Mouse (Mus musculus) heart, embryonic 15.5 days (tissue): Measurements from ENCODE around the gene Rita1. TPM values are rescaled to one million over a fixed set of nuclear protein-coding genes. Genes with fewer than 3 reads are reported as not detected.

Source experiments
- ATAC-seq: fragments of 200-750 bp; cut with Nextera tagmentation; replicated peaks from 2 replicates; pipeline ENCODE4 v1.8.0; 2017; ENCODE audit warnings: low read depth, moderate TSS enrichment; ENCODE audit not compliant: insufficient number of reproducible peaks, insufficient read depth, low FRiP score
- H3K27ac ChIP-seq: fragments of 300-500 bp; sonication (generic); 2 replicates; pipeline ENCODE4 v1.5.1; 2015; ENCODE audit warnings: mild to moderate bottlenecking, inconsistent platforms
- H3K27me3 ChIP-seq: fragments of 300-500 bp; sonication (generic); 2 replicates; pipeline ENCODE4 v1.6.1; 2015; ENCODE audit warnings: inconsistent platforms
- H3K36me3 ChIP-seq: fragments of 300-500 bp; sonication (generic); 2 replicates; pipeline ENCODE4 v1.6.1; 2015; ENCODE audit warnings: mild to moderate bottlenecking, inconsistent platforms
- H3K4me1 ChIP-seq: fragments of 300-500 bp; sonication (generic); replicated peaks from 2 replicates; pipeline ENCODE4 v1.6.1; 2015; ENCODE audit warnings: inconsistent platforms
- H3K4me2 ChIP-seq: fragments of 300-500 bp; sonication (generic); 2 replicates; pipeline ENCODE4 v1.6.1; 2015; ENCODE audit warnings: inconsistent platforms, mild to moderate bottlenecking, moderate library complexity
- H3K4me3 ChIP-seq: fragments of 300-500 bp; sonication (generic); 2 replicates; pipeline ENCODE4 v1.5.1; 2015; ENCODE audit warnings: mild to moderate bottlenecking, inconsistent platforms
- H3K9ac ChIP-seq: fragments of 300-500 bp; sonication (generic); 2 replicates; pipeline ENCODE4 v1.6.1; 2015; ENCODE audit warnings: mild to moderate bottlenecking, inconsistent platforms
- H3K9me3 ChIP-seq: fragments of 300-500 bp; sonication (generic); replicated peaks from 2 replicates; pipeline ENCODE4 v1.6.1; 2016; ENCODE audit warnings: inconsistent platforms
- whole genome bisulfite sequencing: fragments of 180-500 bp; shearing (Covaris S2); methylation state at CpG from one replicate; pipeline ENCODE4 v1.1.7; 2015; ENCODE audit warnings: mixed read lengths; 5-methylcytosine and 5-hydroxymethylcytosine counted together
- polyA plus RNA-seq: library from polyadenylated mRNA; unstranded; fragments of >200 nt; fragmentation: Nextera tagmentation; extraction: Ambion mirVana; gene quantifications from 2 replicates; pipeline ENCODE4 v1.2.1, GENCODE M21; 2015

Gene Rita1
- polyA plus RNA-seq, 1 experiment from 2014 or later: 12.7 TPM

DNA sequence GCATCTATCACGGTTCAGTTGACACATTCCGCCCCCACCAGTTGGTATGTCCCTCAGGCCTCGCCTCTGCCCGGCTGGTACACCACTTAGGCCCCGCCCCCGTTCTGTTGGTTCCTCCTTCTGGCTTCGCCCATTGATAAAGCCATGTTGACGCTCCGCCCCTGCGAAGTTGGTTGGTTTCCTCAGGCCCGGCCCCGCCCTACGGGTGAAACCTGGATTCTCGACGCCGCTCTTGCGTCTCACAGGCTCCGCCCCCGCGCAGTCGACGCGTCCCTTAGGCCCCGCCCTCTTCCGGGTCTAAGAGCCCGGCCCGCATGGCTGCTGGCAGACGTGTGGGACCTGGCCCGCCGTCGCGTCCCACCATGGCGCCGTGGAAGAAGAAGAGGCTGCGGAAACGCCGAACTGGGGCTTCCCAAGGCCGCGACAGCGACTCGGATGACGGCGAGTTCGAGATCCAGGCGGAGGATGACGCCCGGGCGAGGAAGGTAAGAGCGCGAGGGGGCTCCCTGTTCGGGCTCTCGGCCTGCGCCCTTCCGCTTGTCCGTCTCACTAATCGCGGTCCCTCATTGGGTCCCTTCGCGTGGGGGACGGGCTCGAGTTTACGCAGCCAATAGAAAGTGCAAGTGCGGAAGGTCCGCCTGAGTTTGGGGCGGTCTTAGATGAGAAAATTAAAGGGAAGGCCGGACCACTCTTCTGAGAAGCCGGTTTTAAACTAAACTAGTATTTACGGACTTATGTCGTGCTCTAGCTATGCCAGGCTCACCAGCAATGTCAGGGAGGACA is 624 bp upstream of the Rita1 start:
- Histone ChIP-seq H3K9me3 (no peaks in the 10 kb centered on the region), H3K4me3 (peak overlapping the region; percentile 67), H3K27me3 (no peaks in the 10 kb centered on the region), H3K36me3 (peaks cover 19% of the 10 kb centered on the region; the same call in 1 of the 2 replicates), H3K27ac (peak overlapping the region; percentile 84), H3K4me2 (peak overlapping the region; percentile 85), H3K9ac (peak overlapping the region; percentile 64), H3K4me1 (peaks cover 16% of the 10 kb centered on the region)
- ATAC-seq: peak; percentile 92
- under 1% methylated on average over 69 of the region's 69 CpGs for WGBS

DNA sequence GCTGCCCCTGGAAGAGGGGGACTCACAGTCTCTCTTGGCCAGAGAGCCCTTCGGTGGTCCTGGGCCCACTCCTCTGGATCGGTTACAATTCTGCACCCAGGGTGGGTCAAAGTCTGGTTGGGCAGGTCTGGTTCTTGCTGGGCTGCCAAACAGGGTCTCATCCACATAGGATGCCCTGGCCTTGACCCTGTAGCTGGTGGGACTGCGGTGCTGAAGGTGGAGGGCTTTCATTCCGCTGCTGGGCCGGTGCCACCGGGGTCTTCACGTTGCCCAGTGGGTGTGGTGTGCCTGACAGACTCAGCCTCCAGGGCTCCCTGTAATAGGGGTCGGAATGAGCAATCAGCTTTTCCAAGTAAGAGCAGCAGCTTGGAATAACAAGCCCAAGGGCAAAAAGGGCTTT is 973 bp downstream of the Rita1 start:
- Histone ChIP-seq H3K4me1 (peaks cover 16% of the 10 kb centered on the region), H3K9me3 (no peaks in the 10 kb centered on the region), H3K4me3 (peak overlapping the region; percentile 67), H3K27ac (peak overlapping the region; percentile 81; the same call in 1 of the 2 replicates), H3K4me2 (peak overlapping the region; percentile 85), H3K9ac (peak overlapping the region; percentile 64), H3K36me3 (peaks cover 6% of the 10 kb centered on the region; the same call in 1 of the 2 replicates), H3K27me3 (no peaks in the 10 kb centered on the region)
- WGBS: 48% methylated on average over 8 of the region's 8 CpGs
- no peak for ATAC-seq

DNA sequence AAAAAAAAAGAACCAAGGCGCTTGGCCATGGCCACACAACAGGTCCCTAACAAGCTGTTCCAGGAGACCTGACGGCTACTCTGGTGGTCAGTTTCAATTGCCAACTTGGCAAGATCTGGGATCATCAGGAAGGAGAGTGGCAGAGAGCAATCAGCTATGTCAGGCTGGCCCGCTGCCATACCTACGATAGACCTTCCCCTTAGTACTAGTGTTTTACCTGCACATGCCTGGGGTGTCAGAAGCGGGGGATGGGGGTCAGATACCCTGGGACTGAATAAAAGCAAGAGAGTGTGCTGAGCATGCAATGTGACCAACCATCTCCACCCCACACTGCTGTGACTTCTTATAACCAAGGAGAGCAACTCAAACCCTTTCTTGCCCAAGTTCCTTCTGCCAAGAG is 1.5 kb downstream of the Rita1 start:
- WGBS: 85% methylated on average over 5 of the region's 5 CpGs
- Histone ChIP-seq H3K4me2 (peak overlapping the region; percentile 85), H3K9ac (peak overlapping the region; percentile 64; the same call in 1 of the 2 replicates), H3K36me3 (0 out of 2 replicates have a peak, but pooled peaks cover 2% of the 10 kb centered on the region), H3K27ac (no peak overlapping the region), H3K9me3 (no peaks in the 10 kb centered on the region), H3K4me3 (peak overlapping the region; percentile 67; the same call in 1 of the 2 replicates), H3K27me3 (no peaks in the 10 kb centered on the region), H3K4me1 (peaks cover 16% of the 10 kb centered on the region)
- ATAC-seq: no peak

DNA sequence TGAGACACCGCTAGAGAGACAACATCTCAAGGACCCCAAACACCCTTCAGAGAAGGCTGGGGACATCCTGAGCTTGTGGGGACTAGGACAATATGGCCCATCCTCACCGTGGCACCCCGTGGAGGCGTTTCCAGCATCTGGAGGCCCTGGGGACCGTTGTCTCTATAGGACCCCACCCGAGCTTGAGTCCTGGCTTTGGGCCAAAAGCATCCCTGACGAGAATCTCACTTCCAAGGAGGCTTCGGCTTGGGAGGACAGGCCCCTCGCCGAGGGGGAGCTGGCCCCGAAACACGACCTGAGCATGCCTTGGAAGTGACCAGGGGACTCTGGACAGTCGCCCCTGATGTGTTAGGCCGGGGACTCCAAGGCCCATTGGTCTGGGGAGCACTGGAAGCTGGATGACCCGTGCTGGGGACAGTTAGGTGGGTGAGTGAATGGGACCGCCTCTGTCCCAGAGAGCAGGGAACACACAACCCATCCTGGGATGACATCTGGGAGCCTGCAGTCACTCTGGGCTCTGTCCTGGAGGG is 3.1 kb downstream of the Rita1 start:
- Histone ChIP-seq H3K4me1 (peaks cover 21% of the 10 kb centered on the region), H3K27ac (no peak overlapping the region), H3K36me3 (no peaks in the 10 kb centered on the region), H3K9ac (no peak overlapping the region), H3K9me3 (no peaks in the 10 kb centered on the region), H3K4me3 (no peak overlapping the region), H3K4me2 (no peak overlapping the region), H3K27me3 (no peaks in the 10 kb centered on the region)
- ATAC-seq: no peak
- WGBS: 79% methylated on average over 16 of the region's 16 CpGs

DNA sequence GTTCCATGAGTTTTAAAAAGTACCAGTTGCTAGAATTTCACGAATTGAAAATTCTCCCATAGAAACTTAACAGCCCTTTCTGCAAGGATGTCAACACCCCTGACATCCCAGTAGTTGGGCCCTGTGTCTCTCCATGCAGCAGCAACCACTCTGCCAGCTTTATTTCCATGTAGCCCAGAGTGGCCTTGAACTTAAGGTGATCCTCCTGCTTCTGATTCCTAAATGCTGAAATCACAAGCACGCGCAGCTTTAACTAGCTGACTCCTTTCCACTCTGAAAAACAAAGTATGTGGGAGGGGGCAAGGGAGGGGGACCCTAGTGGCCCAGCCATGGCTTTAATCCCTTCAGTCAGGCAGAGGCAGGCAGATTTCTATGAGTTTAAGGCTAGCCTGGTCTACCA is 5.1 kb downstream of the Rita1 start:
- H3K27me3 ChIP-seq: no peaks in the 10 kb centered on the region
- no peak overlapping the region for H3K4me3 ChIP-seq
- 74% methylated on average over 3 of the region's 3 CpGs for WGBS

DNA sequence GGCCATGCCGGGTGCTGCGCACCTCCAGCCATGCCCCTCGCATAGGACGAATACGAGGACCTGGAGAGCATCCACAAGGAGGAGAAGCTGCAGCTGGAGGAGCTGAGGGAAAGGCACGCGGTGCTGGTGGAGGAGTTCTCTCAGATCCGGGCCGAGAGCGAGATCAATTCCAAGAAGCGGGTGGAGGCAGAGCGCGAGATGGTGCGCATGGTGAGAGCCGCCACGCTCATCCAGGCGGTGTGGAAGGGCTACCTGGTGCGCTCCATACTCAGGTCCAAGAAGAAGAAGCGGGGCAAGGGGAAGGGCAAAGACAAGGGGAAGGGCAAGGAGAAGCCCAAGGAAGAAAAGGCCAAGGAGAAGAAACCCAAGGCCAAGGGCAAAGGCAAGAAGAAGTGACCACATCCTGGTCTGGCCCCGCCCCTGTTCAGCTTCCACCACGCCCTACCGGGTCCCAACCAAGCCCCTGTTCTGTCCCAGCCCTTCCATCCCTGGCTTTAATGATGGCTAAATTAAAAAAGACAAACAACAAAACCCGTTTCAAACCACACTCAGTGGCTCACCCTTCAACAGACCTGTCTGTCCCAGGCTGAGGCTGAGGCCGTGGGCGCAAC is 5.7 kb downstream of the Rita1 start:
- Histone ChIP-seq H3K4me2 (no peak overlapping the region), H3K36me3 (no peaks in the 10 kb centered on the region), H3K9me3 (no peaks in the 10 kb centered on the region), H3K27me3 (no peaks in the 10 kb centered on the region), H3K27ac (no peak overlapping the region), H3K9ac (no peak overlapping the region), H3K4me1 (peaks cover 14% of the 10 kb centered on the region), H3K4me3 (no peak overlapping the region)
- ATAC-seq: no peak
- 70% methylated on average over 25 of the region's 25 CpGs for WGBS

More for the DNA sequence above, 5.1 kb downstream of the Rita1 start:
- no peak overlapping the region for H3K9ac ChIP-seq
- no peaks in the 10 kb centered on the region for H3K9me3 ChIP-seq
- ATAC-seq: no peak
- H3K4me1 ChIP-seq: peaks cover 16% of the 10 kb centered on the region
- no peak overlapping the region for H3K27ac ChIP-seq
- no peak overlapping the region for H3K4me2 ChIP-seq
- H3K36me3 ChIP-seq: no peaks in the 10 kb centered on the region

DNA sequence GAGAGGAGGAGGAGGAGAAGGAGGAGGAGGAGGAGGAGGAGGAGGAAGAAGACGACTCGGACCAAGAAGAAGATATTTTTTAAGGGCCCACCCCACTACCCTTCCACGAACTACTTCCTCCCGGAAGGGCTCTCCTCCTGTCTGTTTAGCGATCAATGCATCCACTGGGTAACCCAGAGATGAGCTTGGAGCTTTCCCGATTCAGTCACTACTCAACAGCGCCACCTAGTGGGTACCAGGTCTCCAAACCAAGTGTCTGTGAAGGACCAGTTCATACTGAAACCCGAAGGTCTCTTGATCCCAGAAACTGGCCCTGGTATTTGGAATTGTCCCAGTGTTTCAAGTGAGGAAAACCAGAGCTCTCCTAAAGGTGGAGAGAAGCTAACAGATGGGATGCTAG is 6.7 kb downstream of the Rita1 start:
- Histone ChIP-seq H3K4me1 (peaks cover 12% of the 10 kb centered on the region), H3K9ac (no peak overlapping the region), H3K36me3 (no peaks in the 10 kb centered on the region), H3K4me2 (peak overlapping the region; percentile 58), H3K27ac (no peak overlapping the region), H3K9me3 (no peaks in the 10 kb centered on the region), H3K27me3 (no peaks in the 10 kb centered on the region), H3K4me3 (peak overlapping the region; percentile 41)
- WGBS: 3% methylated on average over 8 of the region's 8 CpGs
- ATAC-seq: peak; percentile 63

DNA sequence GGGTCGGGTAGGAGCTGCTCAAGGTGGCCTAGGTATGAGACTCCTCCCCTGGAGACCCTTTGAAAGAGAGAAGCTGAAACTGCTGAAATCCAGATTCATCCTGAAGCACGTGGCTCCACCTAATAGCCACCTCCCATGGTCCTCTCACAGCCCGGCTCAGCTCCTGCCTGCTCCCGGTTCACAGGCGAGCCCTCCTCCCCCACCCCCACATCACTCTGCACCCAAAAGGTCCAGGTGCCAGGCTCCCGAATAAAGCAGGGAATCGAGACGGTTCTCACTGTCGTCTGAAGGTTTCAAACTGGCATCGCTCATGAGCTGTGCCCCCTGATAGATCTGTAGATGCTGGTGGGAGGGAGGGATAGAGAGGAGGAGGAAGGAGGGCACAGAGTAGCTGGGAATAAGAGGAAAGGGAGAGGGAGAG is 7.1 kb downstream of the Rita1 start:
- Histone ChIP-seq H3K4me1 (peaks cover 17% of the 10 kb centered on the region), H3K9me3 (no peaks in the 10 kb centered on the region), H3K27ac (no peak overlapping the region), H3K36me3 (no peaks in the 10 kb centered on the region), H3K4me2 (peak overlapping the region; percentile 58), H3K4me3 (peak overlapping the region; percentile 41), H3K27me3 (0 out of 2 replicates have a peak, but pooled peaks cover 3% of the 10 kb centered on the region), H3K9ac (no peak overlapping the region)
- ATAC-seq: 0 out of 2 replicates have a peak, but pooled peaks have one; percentile 5
- 2% methylated on average over 10 of the region's 10 CpGs for WGBS

DNA sequence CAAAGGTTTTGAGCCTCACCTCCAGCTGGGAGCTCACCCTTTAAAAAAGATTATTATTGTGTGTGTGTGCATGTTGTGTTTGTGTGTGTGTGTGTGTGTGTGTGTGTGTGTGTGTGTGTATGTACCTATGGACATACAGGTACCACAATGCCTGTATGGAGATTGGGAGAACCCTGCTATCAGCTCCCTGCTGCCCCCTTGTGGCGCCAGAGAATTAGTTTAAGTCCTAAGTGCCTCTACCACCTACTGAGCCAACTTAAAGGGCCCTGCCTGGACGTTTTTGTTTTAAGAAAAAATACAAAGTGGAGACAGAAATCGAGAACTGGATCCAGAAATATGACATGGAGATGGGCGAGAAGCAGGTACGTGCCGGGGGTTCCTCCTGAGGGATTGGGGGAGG is 7.5 kb downstream of the Rita1 start:
- no peak for ATAC-seq
- H3K36me3 ChIP-seq: no peaks in the 10 kb centered on the region
- WGBS: 3% methylated on average over 6 of the region's 6 CpGs
- H3K27me3 ChIP-seq: 0 out of 2 replicates have a peak, but pooled peaks cover 5% of the 10 kb centered on the region
- peak overlapping the region; percentile 41 for H3K4me3 ChIP-seq
- peak overlapping the region; percentile 58 for H3K4me2 ChIP-seq
- H3K9me3 ChIP-seq: no peaks in the 10 kb centered on the region
- no peak overlapping the region for H3K9ac ChIP-seq
- H3K4me1 ChIP-seq: peaks cover 18% of the 10 kb centered on the region
- no peak overlapping the region for H3K27ac ChIP-seq

DNA sequence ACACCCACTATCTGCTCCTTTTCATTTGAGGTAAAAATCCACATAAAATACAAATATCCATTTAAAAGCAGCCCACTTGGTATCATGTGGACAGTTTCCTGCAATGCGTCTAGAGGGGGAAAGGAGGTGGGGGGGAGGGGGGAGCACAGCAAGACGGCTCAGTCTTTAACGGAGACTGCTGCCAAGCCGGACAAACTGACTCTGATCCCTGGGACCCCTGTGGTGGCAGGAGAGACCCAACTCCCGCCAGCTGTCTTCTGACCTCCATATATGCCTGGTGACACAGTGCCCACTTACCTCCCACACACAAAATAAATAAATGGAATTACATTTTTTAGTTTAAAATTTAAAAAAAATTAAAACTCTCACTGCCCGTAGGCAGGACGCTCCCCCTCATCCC is 8.9 kb downstream of the Rita1 start:
- Histone ChIP-seq H3K9me3 (no peaks in the 10 kb centered on the region), H3K4me2 (no peak overlapping the region), H3K9ac (no peak overlapping the region), H3K4me3 (no peak overlapping the region), H3K27me3 (peaks cover 5% of the 10 kb centered on the region; the same call in 1 of the 2 replicates), H3K27ac (no peak overlapping the region), H3K4me1 (peaks cover 18% of the 10 kb centered on the region), H3K36me3 (no peaks in the 10 kb centered on the region)
- no peak for ATAC-seq
- 70% methylated on average over 7 of the region's 7 CpGs for WGBS

DNA sequence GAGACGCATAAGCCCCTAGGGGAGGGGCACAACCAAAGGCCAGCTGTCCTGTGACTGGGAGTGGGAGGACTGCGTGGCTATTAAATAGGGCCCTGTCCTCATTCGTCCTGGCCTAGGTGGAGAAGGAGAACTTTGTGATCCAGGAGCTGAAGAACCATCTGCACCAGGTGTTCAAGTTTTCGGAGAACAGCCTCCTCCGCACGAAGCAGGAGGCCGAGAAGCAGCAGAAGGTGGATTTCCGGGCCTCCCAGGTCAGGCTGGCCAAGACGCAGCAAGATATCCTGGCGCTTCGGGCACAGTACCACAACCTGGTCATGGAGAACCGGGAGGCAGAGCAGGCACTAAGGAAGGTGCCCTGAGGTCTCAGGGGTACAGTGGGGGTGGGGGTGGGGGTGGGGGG is 10.2 kb downstream of the Rita1 start:
- WGBS: 93% methylated on average over 12 of the region's 12 CpGs
- H3K4me3 ChIP-seq: no peak overlapping the region
- no peak for ATAC-seq
- H3K27me3 ChIP-seq: peaks cover 5% of the 10 kb centered on the region; the same call in 1 of the 2 replicates
- H3K4me1 ChIP-seq: peaks cover 18% of the 10 kb centered on the region
- H3K36me3 ChIP-seq: no peaks in the 10 kb centered on the region
- H3K9ac ChIP-seq: no peak overlapping the region
- no peaks in the 10 kb centered on the region for H3K9me3 ChIP-seq
- no peak overlapping the region for H3K27ac ChIP-seq
- no peak overlapping the region for H3K4me2 ChIP-seq
